Mouse (Mus musculus) hindbrain, postnatal 0 days (tissue): Measurements from ENCODE around the gene Tnks2. TPM values are rescaled to one million over a fixed set of nuclear protein-coding genes. Genes with fewer than 3 reads are reported as not detected.

Experiments
- ATAC-seq: fragments of 200-750 bp; cut with Nextera tagmentation; 2 replicates; pipeline ENCODE4 v1.8.0; 2017; ENCODE audit warnings: mild to moderate bottlenecking, moderate TSS enrichment, moderate library complexity
- DNase-seq: peaks from one replicate; pipeline ENCODE4 v3.0.0-alpha.2; 2015; ENCODE audit warnings: low spot score
- H3K27ac ChIP-seq: fragments of 300-500 bp; sonication (generic); 2 replicates; pipeline ENCODE4 v1.5.1; 2014; ENCODE audit warnings: mild to moderate bottlenecking
- H3K27me3 ChIP-seq: fragments of 300-500 bp; sonication (generic); 2 replicates; pipeline ENCODE4 v1.6.1; 2014; ENCODE audit warnings: low read length, mixed read lengths; ENCODE audit not compliant: insufficient read depth
- H3K36me3 ChIP-seq: fragments of 300-500 bp; sonication (generic); 2 replicates; pipeline ENCODE4 v1.6.1; 2014; ENCODE audit warnings: low read length, mixed read lengths; ENCODE audit not compliant: insufficient read depth
- H3K4me1 ChIP-seq: fragments of 300-500 bp; sonication (generic); 2 replicates; pipeline ENCODE4 v1.6.1; 2014; ENCODE audit warnings: antibody characterized with exemption, low read length, mixed read lengths; ENCODE audit not compliant: insufficient read depth
- H3K4me2 ChIP-seq: fragments of 300-500 bp; sonication (generic); 2 replicates; pipeline ENCODE4 v1.6.1; 2014; ENCODE audit warnings: low read depth, mild to moderate bottlenecking, low read length, moderate library complexity, mixed read lengths
- H3K4me3 ChIP-seq: fragments of 300-500 bp; sonication (generic); 2 replicates; pipeline ENCODE4 v1.5.1; 2014; ENCODE audit warnings: low read length
- H3K9ac ChIP-seq: fragments of 300-500 bp; sonication (generic); replicated peaks from 2 replicates; pipeline ENCODE4 v1.6.1; 2014; ENCODE audit warnings: mild to moderate bottlenecking, low read length, moderate library complexity, mixed read lengths
- H3K9me3 ChIP-seq: fragments of 300-500 bp; sonication (generic); 2 replicates; pipeline ENCODE4 v1.6.1; 2016; ENCODE audit warnings: low read length, mixed read lengths
- CTCF ChIP-seq: IDR thresholded peaks from 2 replicates; pipeline ENCODE4 v1.5.1; 2016; ENCODE audit warnings: antibody characterized with exemption, control low read depth, low read depth
- WGBS: fragments of 180-500 bp; shearing (Covaris S2); extraction: QIAGEN DNeasy Blood & Tissue Kit; methylation state at CpG from one replicate; pipeline ENCODE4 v1.1.7; 2014; 5-methylcytosine and 5-hydroxymethylcytosine counted together
- polyA plus RNA-seq: library from polyadenylated mRNA; unstranded; fragments of >200 nt; fragmentation: Nextera tagmentation; extraction: Ambion mirVana; gene quantifications from 2 replicates; pipeline ENCODE4 v1.2.1, GENCODE M21; 2015
- total RNA-seq: library from RNA; depleted of rRNA; stranded (reverse); fragments of >200 nt; gene quantifications from 2 replicates; pipeline ENCODE4 v1.2.3, GENCODE M21; 2014; rRNA removed

Tnks2 gene
- total and polyA plus RNA-seq, 2 experiments from 2014 or later: 28.7 to 128 TPM

GRCm38 (mm10) chr19:36927800-36928361 is 93.8 kb downstream of the Tnks2 start:
- ATAC-seq (no peak), DNase-seq (no peak)
- H3K4me2 ChIP-seq: peak overlapping the region; percentile 75; the same call in 1 of the 2 replicates
- no peaks in the 10 kb centered on the region for H3K27me3 ChIP-seq
- no peak for TF ChIP-seq CTCF
- 0 out of 2 replicates have a peak, but pooled peaks cover 3% of the 10 kb centered on the region for H3K4me1 ChIP-seq
- H3K27ac ChIP-seq: no peak overlapping the region
- H3K36me3 ChIP-seq: no peaks in the 10 kb centered on the region
- H3K4me3 ChIP-seq: peak overlapping the region; percentile 92; the same call in 1 of the 2 replicates
- no peak overlapping the region for H3K9ac ChIP-seq
- WGBS: 82% methylated on average over 6 of the region's 6 CpGs
- no peaks in the 10 kb centered on the region for H3K9me3 ChIP-seq

- no peak overlapping the region for H3K4me3 ChIP-seq
- no peaks in the 10 kb centered on the region for H3K27me3 ChIP-seq
- TF ChIP-seq CTCF: no peak
- ATAC-seq (no peak), DNase-seq (no peak)
- H3K27ac ChIP-seq: no peak overlapping the region
- H3K4me2 ChIP-seq: no peak overlapping the region
- 0 out of 2 replicates have a peak, but pooled peaks cover 3% of the 10 kb centered on the region for H3K4me1 ChIP-seq
- no peak overlapping the region for H3K9ac ChIP-seq
- H3K36me3 ChIP-seq: no peaks in the 10 kb centered on the region
- no peaks in the 10 kb centered on the region for H3K9me3 ChIP-seq
Measured at GRCm38 (mm10) chr19:36929816-36930215, 95.8 kb downstream of the Tnks2 start.

GRCm38 (mm10) chr19:36932097-36932496 is 98.1 kb downstream of the Tnks2 start:
- H3K4me2 ChIP-seq: no peak overlapping the region
- H3K36me3 ChIP-seq: no peaks in the 10 kb centered on the region
- no peak overlapping the region for H3K4me3 ChIP-seq
- ATAC-seq (no peak), DNase-seq (no peak)
- no peaks in the 10 kb centered on the region for H3K9me3 ChIP-seq
- H3K9ac ChIP-seq: no peak overlapping the region
- H3K27me3 ChIP-seq: no peaks in the 10 kb centered on the region
- H3K4me1 ChIP-seq: 0 out of 2 replicates have a peak, but pooled peaks cover 3% of the 10 kb centered on the region
- no peak overlapping the region for H3K27ac ChIP-seq
- no peak for TF ChIP-seq CTCF

GRCm38 (mm10) chr19:36932613-36933012 is 98.6 kb downstream of the Tnks2 start:
- no peak for DNase-seq
- no peaks in the 10 kb centered on the region for H3K9me3 ChIP-seq
- no peak overlapping the region for H3K27ac ChIP-seq
- no peak overlapping the region for H3K4me2 ChIP-seq
- H3K4me3 ChIP-seq: no peak overlapping the region
- H3K27me3 ChIP-seq: no peaks in the 10 kb centered on the region
- TF ChIP-seq CTCF: no peak
- 0 out of 2 replicates have a peak, but pooled peaks cover under 1% of the 10 kb centered on the region for H3K4me1 ChIP-seq
- H3K9ac ChIP-seq: no peak overlapping the region
- WGBS: 88% methylated on average over 2 of the region's 2 CpGs
- no peaks in the 10 kb centered on the region for H3K36me3 ChIP-seq
- ATAC-seq: no peak

- Histone ChIP-seq H3K27me3 (no peaks in the 10 kb centered on the region), H3K4me2 (no peak overlapping the region), H3K4me1 (no peaks in the 10 kb centered on the region), H3K9me3 (no peaks in the 10 kb centered on the region), H3K4me3 (no peak overlapping the region), H3K36me3 (no peaks in the 10 kb centered on the region), H3K9ac (no peak overlapping the region), H3K27ac (no peak overlapping the region)
- 97% methylated on average over 4 of the region's 4 CpGs for WGBS
- DNase-seq: no peak
- TF ChIP-seq CTCF: no peak
- ATAC-seq: no peak
Measured at GRCm38 (mm10) chr19:36936285-36936684, 102.3 kb downstream of the Tnks2 start.

- no peak overlapping the region for H3K27ac ChIP-seq
- DNase-seq (no peak), ATAC-seq (no peak)
- no peaks in the 10 kb centered on the region for H3K9me3 ChIP-seq
- H3K36me3 ChIP-seq: no peaks in the 10 kb centered on the region
- H3K4me3 ChIP-seq: no peak overlapping the region
- no peaks in the 10 kb centered on the region for H3K27me3 ChIP-seq
- no peak for TF ChIP-seq CTCF
- H3K4me1 ChIP-seq: no peaks in the 10 kb centered on the region
- no peak overlapping the region for H3K9ac ChIP-seq
- H3K4me2 ChIP-seq: no peak overlapping the region
Measured at GRCm38 (mm10) chr19:36938008-36938407, 104.0 kb downstream of the Tnks2 start.

- Histone ChIP-seq H3K36me3 (no peaks in the 10 kb centered on the region), H3K9me3 (no peaks in the 10 kb centered on the region), H3K27ac (no peak overlapping the region), H3K27me3 (no peaks in the 10 kb centered on the region), H3K4me3 (no peak overlapping the region), H3K4me2 (no peak overlapping the region), H3K9ac (no peak overlapping the region), H3K4me1 (no peaks in the 10 kb centered on the region)
- TF ChIP-seq CTCF: no peak
- no peak for ATAC-seq
- no peak for DNase-seq
- 100% methylated on average over 1 of the region's 1 CpGs for WGBS
Measured at GRCm38 (mm10) chr19:36940064-36940463, 106.0 kb downstream of the Tnks2 start.

Other genes starting within 250 kb of the Tnks2 start
- gene Ppp1r3c, start 97.6 kb upstream of the Tnks2 start, total RNA-seq: 27.2 and 33.6 TPM in 2 replicates
- 12.9 and 14.8 TPM in 2 replicates for gene Ppp1r3c, start 97.6 kb upstream of the Tnks2 start, polyA plus RNA-seq
- gene Fgfbp3, start 85.4 kb downstream of the Tnks2 start, total RNA-seq: 19.8 and 34.5 TPM in 2 replicates
- 26.4 and 27.7 TPM in 2 replicates for gene Fgfbp3, start 85.4 kb downstream of the Tnks2 start, polyA plus RNA-seq
- 16.9 and 17.1 TPM in 2 replicates for gene Btaf1, start 91.8 kb downstream of the Tnks2 start, total RNA-seq
- gene Btaf1, start 91.8 kb downstream of the Tnks2 start, polyA plus RNA-seq: 3.5 TPM in 2 replicates